Mouse (Mus musculus): ENCODE results near the gene Tas2r119.

Tas2r119 gene

GRCm38 (mm10) chr15:32226381-32226780 lies 49.3 kb downstream of the Tas2r119 start:
- no peak for DNase-seq

DNA sequence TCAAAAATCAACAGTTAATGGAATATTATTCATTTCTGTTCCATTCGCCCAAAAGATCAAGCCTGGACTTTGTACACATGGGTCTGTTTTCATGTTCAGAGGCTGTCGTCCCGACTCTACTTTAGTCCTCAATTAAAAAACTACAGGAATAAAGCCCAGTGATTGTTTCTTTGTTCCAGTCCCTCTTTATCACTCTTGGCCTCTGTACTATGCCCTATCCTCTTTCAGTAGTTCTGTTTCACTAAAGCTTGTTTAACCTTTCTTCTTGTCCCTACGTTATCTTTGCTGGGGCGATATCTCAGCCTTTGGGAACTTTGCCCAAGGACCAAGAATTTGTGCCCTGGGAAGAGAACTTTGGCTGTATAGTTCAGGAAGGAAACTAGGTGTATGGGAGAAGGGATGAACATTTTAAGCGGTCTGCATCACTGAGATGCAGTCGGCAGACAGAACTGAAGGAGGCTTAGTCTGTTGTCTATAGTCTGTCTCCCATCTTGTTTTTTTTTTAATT lies 49.9 kb downstream of the Tas2r119 start:
- no peak for DNase-seq

Data from embryo, embryonic 11 days (tissue).